Mouse (Mus musculus) heart, postnatal 0 days (tissue): ENCODE measurements around the gene Smyd3.

ENCODE experiments used
- CTCF ChIP-seq: IDR thresholded peaks from 2 replicates; pipeline ENCODE4 v1.5.1; 2016; ENCODE audit warnings: antibody characterized with exemption, control low read depth, low read depth
- EP300 ChIP-seq: IDR thresholded peaks from 2 replicates; pipeline ENCODE4 v1.6.1; 2016; ENCODE audit warnings: antibody characterized with exemption, low read depth

- TF ChIP-seq CTCF (no peak), EP300 (no peak)
Measured at GRCm38 (mm10) chr1:179374987-179375386, 142.9 kb downstream of the Smyd3 start.
